Mouse (Mus musculus) cerebellum, postnatal 25 days (tissue): ENCODE results near the gene Cblc.

Experiments used
- DNase-seq, 2 experiments: peaks; one replicate each; pipeline ENCODE4 v3.0.0; 2021; ENCODE audit warnings: mixed read lengths in 2 of 2

The Cblc gene

DNA sequence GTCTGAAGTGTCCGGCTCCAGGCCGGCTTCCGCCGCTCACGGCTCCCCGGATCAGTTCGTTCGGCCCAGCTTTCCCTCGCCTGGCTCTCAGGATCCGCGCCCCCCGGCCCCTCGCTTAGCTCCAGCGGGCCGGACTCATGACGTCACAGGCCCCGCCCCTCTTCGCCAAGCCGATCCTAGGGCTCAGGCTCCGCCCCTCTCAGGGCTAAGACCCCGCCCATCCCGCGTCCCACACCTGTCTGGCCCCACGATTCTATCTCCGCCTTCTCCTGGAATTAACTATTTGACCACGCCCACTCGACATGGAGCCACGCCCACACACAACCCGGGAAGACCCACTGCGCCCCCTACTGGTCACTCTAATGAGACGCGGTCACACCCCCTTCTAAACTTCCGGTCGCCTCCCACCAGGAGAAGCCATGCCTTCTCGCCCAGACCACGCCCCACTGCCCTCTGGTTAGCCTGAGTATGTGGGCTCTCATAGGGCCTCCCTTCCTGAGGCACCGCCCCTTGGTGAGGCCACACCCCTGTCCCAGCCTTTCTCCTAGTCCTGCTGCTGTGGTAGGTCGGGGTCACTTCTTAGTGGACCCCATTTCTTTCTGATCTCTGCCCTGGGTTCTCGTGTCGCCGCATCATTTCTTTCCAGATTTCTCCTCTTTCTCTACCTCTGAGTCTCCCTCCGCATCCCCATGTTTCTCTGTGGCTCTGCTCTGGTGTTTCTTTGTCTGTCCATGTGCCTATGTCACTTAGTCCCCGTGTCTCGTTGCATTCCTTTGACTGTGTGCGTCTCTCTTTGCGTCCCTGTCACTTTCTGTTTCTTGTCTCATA, 47.0 kb downstream of the Cblc start:
- peak; percentile 71 to 81 for DNase-seq

DNA sequence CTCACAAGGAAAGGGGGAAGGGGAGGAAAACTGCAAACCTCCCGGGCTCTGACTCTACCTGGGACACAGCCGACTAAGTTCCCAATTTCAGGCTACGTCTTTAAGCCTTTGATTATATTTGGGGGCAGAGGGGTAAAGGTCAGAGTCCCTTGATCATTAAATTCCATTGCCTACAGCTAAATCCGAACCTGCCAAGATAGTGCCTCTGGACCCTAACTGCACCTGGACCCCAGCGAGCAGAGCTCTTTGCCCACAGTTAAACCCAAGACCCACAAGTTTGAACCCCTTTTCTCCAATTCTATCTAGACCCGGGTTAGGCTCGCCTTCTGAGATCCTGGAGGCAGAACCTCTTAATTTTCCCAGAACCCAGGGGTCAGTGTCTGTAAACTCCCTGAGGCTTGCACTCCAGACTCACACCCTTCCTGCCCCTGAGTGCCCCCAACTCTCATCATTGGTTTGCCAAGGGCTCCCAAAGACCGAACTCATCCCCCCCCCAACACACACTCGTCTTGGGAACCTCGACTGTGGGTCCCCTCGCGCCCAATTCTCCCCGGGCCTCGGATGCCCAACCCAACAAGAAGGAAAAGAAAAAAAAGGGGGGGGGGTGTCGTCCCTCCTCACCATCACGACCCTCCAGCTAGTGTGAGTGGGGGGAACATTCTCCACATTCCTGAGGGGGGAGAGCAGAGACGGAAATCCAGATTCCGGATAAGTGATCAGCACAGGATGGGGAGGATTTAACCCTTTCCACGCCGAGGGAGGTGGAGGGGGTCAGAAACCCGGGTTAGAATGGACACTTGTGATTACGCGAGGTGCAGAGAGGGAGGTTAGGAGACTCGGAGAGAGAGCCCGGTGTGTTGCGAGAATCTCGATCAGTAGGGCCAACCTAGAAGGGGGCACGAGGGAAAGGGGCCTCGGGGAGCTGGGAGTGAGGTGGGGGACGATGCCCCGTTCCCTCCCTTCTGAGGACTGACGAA, 48.1 kb downstream of the Cblc start:
- no peak for DNase-seq

- no peak for DNase-seq
These were observed 49.0 kb downstream of the Cblc start for GRCm38 (mm10) chr7:19747420-19748218.

GRCm38 (mm10) chr7:19746426-19747201, 50.0 kb downstream of the Cblc start:
- DNase-seq: no peak

GRCm38 (mm10) chr7:19745971-19746370, 50.6 kb downstream of the Cblc start:
- no peak for DNase-seq

DNA sequence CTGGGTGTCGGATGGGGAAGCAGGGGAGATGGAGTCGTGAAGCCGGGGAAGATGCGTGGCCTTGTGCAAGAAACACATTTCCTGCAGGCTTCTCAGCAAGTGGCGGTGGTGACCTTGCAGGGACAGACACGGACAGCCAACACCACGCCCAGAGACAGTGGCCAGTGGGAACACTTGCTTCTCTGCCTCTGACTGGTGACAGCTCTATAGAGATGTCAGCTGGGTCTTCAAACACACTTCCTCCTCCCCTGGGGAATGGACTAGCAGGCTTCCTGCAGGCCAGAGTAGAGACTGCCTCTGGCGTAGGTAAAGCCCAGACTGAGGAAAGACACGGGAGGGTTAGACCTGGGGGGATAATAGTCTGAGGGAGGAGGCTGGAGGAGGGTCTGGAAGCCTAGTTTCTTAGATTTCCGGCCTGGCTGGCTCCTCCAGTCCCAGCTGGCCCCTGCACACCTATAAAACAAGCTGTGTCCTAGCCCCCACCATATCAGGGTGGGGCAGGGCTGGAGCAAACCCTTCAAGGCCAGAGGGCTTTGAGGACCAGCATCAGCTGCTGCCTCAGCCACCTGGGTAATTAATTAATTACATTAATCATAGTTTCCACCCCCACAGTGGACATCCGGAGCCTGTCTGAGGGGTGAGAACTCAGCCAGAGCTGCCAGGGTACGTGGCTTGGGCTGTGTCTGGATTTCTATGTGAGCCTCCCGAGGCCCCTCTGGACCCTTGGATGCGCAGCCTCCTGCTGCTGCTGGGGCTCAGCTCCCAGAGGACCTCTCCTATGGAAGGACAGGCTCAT, 51.8 kb downstream of the Cblc start:
- DNase-seq: no peak

DNA sequence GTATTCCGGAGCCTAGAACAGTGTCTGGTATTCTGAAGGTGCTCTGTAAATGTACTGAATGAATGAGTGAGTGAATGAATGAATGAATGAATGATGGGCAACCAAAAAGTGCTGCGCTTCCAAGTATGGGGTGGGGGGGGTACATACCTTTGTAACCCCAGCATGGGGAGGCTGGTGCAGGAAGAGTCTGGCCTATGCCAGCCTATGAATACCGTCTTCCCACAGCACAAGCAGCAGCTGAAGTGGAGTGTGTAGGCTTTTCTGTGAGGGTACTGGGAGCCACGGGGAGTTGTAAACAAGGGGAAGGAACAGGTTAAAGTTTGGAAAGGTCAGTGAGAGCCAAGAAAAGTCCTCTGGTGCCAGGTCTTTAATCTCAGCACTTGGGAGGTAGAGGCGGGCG, 52.8 kb downstream of the Cblc start:
- DNase-seq: no peak

DNA sequence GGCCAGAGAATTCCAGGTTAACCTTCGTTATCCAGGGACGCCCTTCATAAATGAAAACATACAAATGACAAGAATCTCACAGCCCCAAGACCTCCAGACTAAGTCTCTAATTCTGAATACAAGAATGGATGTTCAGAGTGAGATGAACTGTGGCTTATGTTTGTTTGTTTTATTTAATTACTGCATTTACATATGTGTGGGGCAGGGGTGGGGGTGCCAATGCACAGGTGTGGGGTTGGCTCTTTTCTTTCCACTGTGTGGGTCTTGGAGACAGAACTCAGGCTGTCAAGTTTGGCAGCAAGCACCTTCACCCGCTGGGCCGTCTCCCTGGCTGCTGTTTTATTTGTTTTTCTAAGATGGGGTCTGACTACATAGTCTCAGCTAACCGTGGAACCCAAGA, 54.1 kb downstream of the Cblc start:
- DNase-seq: no peak

DNA sequence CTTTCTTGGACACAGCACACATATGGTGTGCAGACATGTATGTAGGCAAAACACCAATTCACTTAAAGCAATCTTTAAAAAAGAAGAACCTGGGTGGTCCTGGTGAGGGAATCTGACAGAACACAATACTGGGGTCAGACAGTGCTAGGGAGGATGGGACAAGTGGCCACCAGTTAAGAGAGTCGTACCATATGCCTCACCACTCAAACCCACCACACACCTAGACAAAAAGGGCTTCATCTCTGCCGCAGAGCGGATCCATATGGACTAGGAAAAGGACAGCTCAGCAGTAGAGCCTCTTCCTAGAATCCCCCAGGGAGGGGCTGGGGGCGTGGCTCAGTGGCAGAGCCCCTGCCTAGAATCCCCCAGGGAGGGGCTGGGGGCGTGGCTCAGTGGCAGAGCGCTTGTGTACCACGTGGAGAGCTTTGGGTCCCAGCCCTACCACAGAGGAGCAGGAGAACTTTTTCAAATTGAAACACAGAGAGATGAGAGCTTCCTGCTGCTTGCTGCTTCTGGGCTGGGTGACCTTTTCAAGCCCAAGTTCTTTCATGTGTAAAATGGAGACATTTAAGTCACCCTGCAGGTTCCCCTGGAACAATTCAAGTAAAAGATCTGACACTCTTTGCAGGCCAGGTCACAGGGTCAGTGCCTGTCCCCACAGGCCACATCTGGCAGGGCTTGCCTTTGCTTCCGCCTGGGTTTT, 55.1 kb downstream of the Cblc start:
- DNase-seq: no peak

GRCm38 (mm10) chr7:19740269-19740668, 56.3 kb downstream of the Cblc start:
- DNase-seq: no peak

DNA sequence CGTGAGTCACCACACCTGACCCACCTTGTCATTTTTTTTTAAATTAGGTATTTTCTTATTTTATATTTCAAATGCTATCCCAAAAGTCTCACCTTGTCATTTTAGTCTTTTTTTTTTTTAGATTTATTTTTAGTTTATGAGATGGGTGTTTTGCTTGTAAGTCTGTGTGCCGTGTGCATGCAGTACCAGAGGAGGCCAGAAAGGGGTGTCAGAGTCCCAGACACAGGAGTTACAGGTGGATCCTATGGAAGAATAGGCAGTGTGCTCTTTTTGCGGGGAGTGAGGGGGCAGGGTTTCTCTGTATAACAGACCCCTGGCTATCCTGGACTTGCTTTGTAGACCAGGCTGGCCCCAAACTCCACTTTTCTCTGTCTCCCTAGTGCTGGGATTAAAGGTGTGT, 57.8 kb downstream of the Cblc start:
- DNase-seq: no peak

- DNase-seq: no peak
These were observed 60.1 kb downstream of the Cblc start for GRCm38 (mm10) chr7:19736389-19737057.

- no peak for DNase-seq
These were observed 62.4 kb downstream of the Cblc start for GRCm38 (mm10) chr7:19734178-19734666.
